In genomic region chr3:65391784-65392420, GRCm38 (mm10) we compare ENCODE assay signal across 8 mouse cellular contexts. TPM values are rescaled to one million over a fixed set of nuclear protein-coding genes. Genes with fewer than 3 reads are reported as not detected.
DNase-seq lines count a peak whose midpoint lies in the region; ATAC-seq lines count a peak whose summit lies in the region.

No protein-coding gene starts in this region.

- peaks cover 10% of the 10 kb centered on the region for H3K4me1 ChIP-seq in midbrain, embryonic 10.5 days

- ATAC-seq in frontal cortex, adult (ENCODE audit: low TSS enrichment): peak; percentile 70

- H3K36me3 ChIP-seq in midbrain, embryonic 10.5 days: peaks cover 38% of the 10 kb centered on the region

- peak overlapping the region; percentile 96 for H3K27ac ChIP-seq in midbrain, embryonic 10.5 days (replicated peaks)

- H3K4me3 ChIP-seq in midbrain, embryonic 10.5 days: peak overlapping the region; percentile 86

- H3K27me3 ChIP-seq in midbrain, embryonic 10.5 days (ENCODE audit: low read depth, poor library complexity, severe bottlenecking): no peaks in the 10 kb centered on the region

- whole genome bisulfite sequencing in large intestine, adult 2 months: under 1% methylated on average over 37 of the region's 37 CpGs
- WGBS in midbrain, embryonic 10.5 days: under 1% methylated on average over 37 of the region's 37 CpGs

- H3K9me3 ChIP-seq in midbrain, embryonic 10.5 days (replicated peaks): no peaks in the 10 kb centered on the region

- DNase-seq in frontal cortex, postnatal 25 days (ENCODE audit: low spot score in 2 of 2): no peak
- DNase-seq in urinary bladder, adult 2 months (ENCODE audit: low spot score): peak; percentile 25
- DNase-seq in urinary bladder, postnatal 14 days (ENCODE audit: low spot score): no peak
- peak; percentile 50 for DNase-seq in forelimb bud, embryonic 11.5 days (ENCODE audit: low read depth, low spot score)
- DNase-seq in large intestine, adult 2 months (ENCODE audit: low read depth, low spot score): peak; percentile 14
- DNase-seq in midbrain, embryonic 10.5 days (ENCODE audit: low spot score): no peak
- no peak for DNase-seq in cerebellum, adult 11-12 months

RNA-seq across cellular contexts. Expression of gene Ssr3, which starts 0.5 kb away (rescaled TPM):
- polyA plus RNA-seq in urinary bladder, adult 2 months (2012; rRNA removed): 169 and 171 TPM in 2 replicates
- polyA plus RNA-seq in large intestine, adult 2 months (2012; rRNA removed): 77.1 and 78.2 TPM in 2 replicates
- polyA plus RNA-seq in midbrain, embryonic 10.5 days (2016; fragmentation: Nextera tagmentation; extraction: Ambion mirVana): 232 and 245 TPM in 2 replicates

Comparison
In these comparisons a context has a peak if more than half of its experiments do, and no peak if none do; other contexts are left out.
1. DNase-seq: peak in urinary bladder, adult 2 months (single experiment), forelimb bud, embryonic 11.5 days (single experiment) and large intestine, adult 2 months (single experiment); none in frontal cortex, postnatal 25 days (0 of 2), urinary bladder, postnatal 14 days (single experiment), midbrain, embryonic 10.5 days (single experiment) and cerebellum, adult 11-12 months (single experiment).